Mouse (Mus musculus) Patski (cell line): Measurements from ENCODE around the gene Flvcr2. TPM values are rescaled to one million over a fixed set of nuclear protein-coding genes. Genes with fewer than 3 reads are reported as not detected.

ENCODE experiments used
- ATAC-seq: fragments of 100-300 bp; one replicate; pipeline ENCODE4 v1.8.0; 2021
- CTCF ChIA-PET: fragments of 350-600 bp; sonication (Branson Sonifier 250); formaldehyde crosslinking; loops from one replicate; lab custom pipeline; 2022; ENCODE audit warnings: inconsistent platforms; lab: Charles Lee
- POLR2A ChIA-PET: fragments of 350-600 bp; sonication (Branson Sonifier 250); formaldehyde crosslinking; loops from one replicate; lab custom pipeline; 2022; ENCODE audit warnings: antibody characterized with exemption, inconsistent platforms; lab: Charles Lee
- DNase-seq: peaks from one replicate; pipeline ENCODE4 v3.0.0-alpha.2; 2011; ENCODE audit warnings: low read depth, low spot score
- H3K27me3 ChIP-seq: fragments of 371-371 bp; one replicate; pipeline ENCODE4 v1.5.1; 2021
- CTCF ChIP-seq: fragments of 100-300 bp; IDR thresholded peaks from one replicate; pipeline ENCODE4 v1.5.1; 2021
- in situ Hi-C: fragments of 300-500 bp; cut with MboI; formaldehyde crosslinking; loops from 3 replicates; pipeline ENCODE4 v1.11.1; 2018; ENCODE audit warnings: low pct_unique_long_range_greater_than_20kb, mixed read lengths
- polyA plus RNA-seq: library from polyadenylated mRNA; unstranded; gene quantifications from one replicate; pipeline ENCODE4 v1.2.3, GENCODE M21; 2021

Flvcr2 gene
- polyA plus RNA-seq, 1 experiment from 2014 or later = 0.21 TPM

DNA sequence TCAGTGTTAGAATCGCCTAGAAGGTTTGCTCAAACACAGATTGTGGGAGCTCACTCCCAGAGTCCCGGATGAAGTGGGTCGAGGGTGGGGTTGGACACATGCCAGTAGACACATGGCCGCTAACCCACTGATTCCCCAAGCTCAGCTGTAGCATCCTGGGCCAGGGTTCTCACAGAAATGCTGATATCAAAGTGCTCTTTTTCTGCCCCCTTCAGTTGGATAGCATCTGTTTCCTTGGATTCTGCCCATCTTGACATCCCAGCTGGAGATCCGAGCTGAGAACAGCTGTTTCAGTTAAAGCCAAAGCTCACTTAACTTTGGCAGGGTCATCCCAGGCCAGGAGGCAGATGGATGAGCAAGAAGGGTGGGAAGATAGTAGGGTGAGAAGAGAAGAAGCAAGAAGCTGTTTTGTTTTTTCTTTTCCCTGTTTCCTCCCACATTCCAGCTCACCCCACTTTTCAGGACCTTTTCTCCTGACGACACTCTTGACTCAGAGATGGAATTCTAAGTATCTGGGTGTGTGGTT is 46.5 kb downstream of the Flvcr2 start:
- DNase-seq = no peak
- no peak for ATAC-seq
- TF ChIP-seq CTCF = no peak
- POLR2A ChIA-PET = no interaction called here
- CTCF ChIA-PET = no interaction called here
- in situ Hi-C loops = no loop called here
- no peaks in the 10 kb centered on the region for H3K27me3 ChIP-seq

DNA sequence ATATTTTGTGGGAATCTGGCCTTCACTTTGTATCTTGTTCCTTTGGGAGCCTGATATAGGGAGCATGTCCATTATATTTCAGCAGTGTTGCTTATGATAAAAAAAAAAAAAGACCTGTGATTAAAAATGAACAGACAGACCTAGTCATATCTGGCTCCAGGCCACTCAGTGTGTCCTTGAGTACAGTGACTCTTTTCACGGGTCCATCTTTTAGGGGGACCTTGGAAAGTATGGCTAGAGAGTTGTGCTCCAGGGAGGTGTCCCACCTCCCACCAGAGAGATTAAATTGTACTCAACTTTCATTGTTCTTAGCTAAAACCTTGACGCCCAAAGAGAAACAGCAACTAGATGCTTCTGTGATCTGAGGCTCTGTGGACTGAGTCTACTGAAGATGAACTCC is 47.8 kb downstream of the Flvcr2 start:
- CTCF ChIA-PET = no interaction called here
- DNase-seq (no peak), ATAC-seq (no peak)
- no peaks in the 10 kb centered on the region for H3K27me3 ChIP-seq
- TF ChIP-seq CTCF = no peak
- POLR2A ChIA-PET = interaction anchor here (0.7 kb wide), 1 partner anchor 1433 kb away, joined by 3 read pairs; no protein-coding TSS in a partner anchor
- in situ Hi-C loops = no loop called here

- POLR2A ChIA-PET = no interaction called here
- no peak for TF ChIP-seq CTCF
- DNase-seq (no peak), ATAC-seq (no peak)
- CTCF ChIA-PET = no interaction called here
- H3K27me3 ChIP-seq = no peaks in the 10 kb centered on the region
- in situ Hi-C loops = no loop called here
Observed at GRCm38 (mm10) chr12:85795551-85795950, 49.2 kb downstream of the Flvcr2 start.

- no peak for ATAC-seq
- ChIA-PET CTCF (no interaction called here), POLR2A (no interaction called here)
- in situ Hi-C loops = no loop called here
- no peak for DNase-seq
- no peaks in the 10 kb centered on the region for H3K27me3 ChIP-seq
- no peak for TF ChIP-seq CTCF
Observed at GRCm38 (mm10) chr12:85800031-85800430, 53.7 kb downstream of the Flvcr2 start.

DNA sequence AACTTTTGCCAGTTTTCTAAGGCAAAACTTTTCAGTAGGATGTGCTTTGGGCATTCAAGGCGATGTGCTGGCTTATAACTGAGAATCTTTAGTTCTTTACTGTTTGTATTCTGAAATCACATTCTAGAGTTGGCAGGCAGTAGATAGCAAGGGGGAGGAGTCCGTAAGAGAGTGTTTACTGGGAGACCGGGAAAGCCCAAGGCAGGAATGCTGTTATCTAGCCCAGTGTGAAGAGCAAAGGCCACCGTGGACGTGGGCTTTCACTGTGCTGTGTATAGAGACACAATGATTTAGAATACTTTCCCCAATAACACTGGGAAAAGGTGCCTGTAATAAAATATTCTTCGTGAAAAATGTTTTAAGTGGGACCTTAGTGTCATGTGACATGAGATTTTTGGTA is 63.4 kb downstream of the Flvcr2 start:
- DNase-seq (no peak), ATAC-seq (no peak)
- no peak for TF ChIP-seq CTCF
- H3K27me3 ChIP-seq = no peaks in the 10 kb centered on the region
- in situ Hi-C loops = no loop called here
- POLR2A ChIA-PET = no interaction called here
- CTCF ChIA-PET = no interaction called here

DNA sequence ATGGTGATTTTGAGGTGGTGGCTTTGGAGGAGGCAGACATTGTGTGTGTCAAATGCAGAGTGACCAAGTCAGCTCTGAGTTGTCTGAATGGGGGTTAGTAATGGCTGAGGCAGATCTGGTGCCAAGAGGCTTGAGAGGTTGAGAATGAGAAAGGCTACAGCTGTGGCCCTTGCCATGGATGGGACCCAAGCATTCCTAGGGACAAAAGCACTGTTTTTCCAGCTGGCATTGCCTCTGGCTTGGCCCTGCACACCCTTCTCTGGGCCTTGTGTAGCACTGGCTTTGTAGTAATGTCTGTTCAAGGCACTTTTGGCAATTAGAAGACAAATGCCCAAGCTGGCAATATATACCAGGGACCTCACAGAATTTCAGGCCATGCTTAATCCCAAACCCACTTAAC is 64.6 kb downstream of the Flvcr2 start:
- ChIA-PET POLR2A (no interaction called here), CTCF (no interaction called here)
- TF ChIP-seq CTCF = no peak
- no peaks in the 10 kb centered on the region for H3K27me3 ChIP-seq
- in situ Hi-C loops = no loop called here
- no peak for DNase-seq
- ATAC-seq = no peak

DNA sequence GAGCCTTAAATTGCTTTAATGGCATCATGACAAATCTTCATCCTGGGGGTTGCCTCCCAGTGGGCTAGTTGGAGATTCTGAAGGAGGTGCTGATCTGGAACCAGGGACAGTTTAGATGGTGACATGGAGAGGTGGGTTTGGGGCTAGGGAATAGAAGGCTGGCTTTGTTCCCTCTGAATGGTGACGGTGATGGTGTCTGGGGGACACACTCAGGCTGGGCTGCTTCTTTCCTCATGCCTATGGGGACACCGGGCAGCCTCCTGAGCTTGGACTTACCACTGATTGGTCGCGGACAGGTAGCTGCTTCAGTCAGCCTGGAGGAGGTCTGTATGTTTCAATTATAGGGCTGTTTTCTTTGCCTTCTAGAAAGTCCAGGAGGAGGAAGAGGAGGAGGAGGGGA is 65.3 kb downstream of the Flvcr2 start:
- H3K27me3 ChIP-seq = no peaks in the 10 kb centered on the region
- ATAC-seq (no peak), DNase-seq (no peak)
- no peak for TF ChIP-seq CTCF
- in situ Hi-C loops = no loop called here
- POLR2A ChIA-PET = interaction anchor here (0.8 kb wide), 1 partner anchor 9 kb away, joined by 4 read pairs; no protein-coding TSS in a partner anchor
- CTCF ChIA-PET = no interaction called here

- ChIA-PET POLR2A (interaction anchor here (1.0 kb wide), 1 partner anchor 10 kb away, joined by 3 read pairs; no protein-coding TSS in a partner anchor), CTCF (interaction anchor here (1.3 kb wide), 1 partner anchor 11 kb away, joined by 3 read pairs; no protein-coding TSS in a partner anchor)
- ATAC-seq (peak; percentile 54), DNase-seq (peak; percentile 33)
- H3K27me3 ChIP-seq = no peaks in the 10 kb centered on the region
- in situ Hi-C loops = no loop called here
- TF ChIP-seq CTCF = no peak
Observed at GRCm38 (mm10) chr12:85813599-85813998, 67.3 kb downstream of the Flvcr2 start.

GRCm38 (mm10) chr12:85822051-85822450 is 75.7 kb downstream of the Flvcr2 start:
- POLR2A ChIA-PET = no interaction called here

GRCm38 (mm10) chr12:85824438-85825264 is 78.3 kb downstream of the Flvcr2 start, which contains the start of the genes Erg28 and Ttll5:
Gene Erg28 (minus strand): TSS chr12:85824550.
Gene Ttll5 (plus strand): TSS chr12:85824659.
- H3K27me3 ChIP-seq = no peaks in the 10 kb centered on the region
- ATAC-seq (peak; percentile 99), DNase-seq (peak; percentile 83)
- TF ChIP-seq CTCF = no peak
- in situ Hi-C loops = loop anchor here (25.0 kb wide), 1 partner anchor 438 kb away; no protein-coding TSS in a partner anchor
- POLR2A ChIA-PET = no interaction called here
- CTCF ChIA-PET = no interaction called here

More at GRCm38 (mm10) chr12:85822051-85822450, 75.7 kb downstream of the Flvcr2 start:
- CTCF ChIA-PET = interaction anchor here (1.1 kb wide), 1 partner anchor 83 kb away, joined by 3 read pairs; no protein-coding TSS in a partner anchor
- DNase-seq (no peak), ATAC-seq (no peak)
- in situ Hi-C loops = no loop called here
- H3K27me3 ChIP-seq = no peaks in the 10 kb centered on the region
- TF ChIP-seq CTCF = no peak

GRCm38 (mm10) chr12:85825361-85825760 is 79.0 kb downstream of the Flvcr2 start:
- in situ Hi-C loops = loop anchor here (25.0 kb wide), 1 partner anchor 437 kb away; no protein-coding TSS in a partner anchor
- no peaks in the 10 kb centered on the region for H3K27me3 ChIP-seq
- ChIA-PET CTCF (no interaction called here), POLR2A (no interaction called here)
- no peak for DNase-seq
- TF ChIP-seq CTCF = no peak
- ATAC-seq = no peak
